Mouse (Mus musculus) adipose tissue, adult 10 weeks (tissue): ENCODE measurements around the gene Gm7792. TPM values are rescaled to one million over a fixed set of nuclear protein-coding genes. Genes with fewer than 3 reads are reported as not detected.

ENCODE experiments used
- polyA plus RNA-seq: library from polyadenylated mRNA; stranded (reverse); fragments of 350-450 nt; fragmentation: Illumina TruSeq; extraction: RNeasy Lipid Tissue Mini Kit (QIAGEN cat#74804); gene quantifications from one replicate; pipeline ENCODE4 v1.2.3, GENCODE M21; 2014; ENCODE audit warnings: low read depth, low replicate concordance

Gene Gm7792
- not detected for polyA plus RNA-seq

GRCm38 (mm10) chr5:93843476-93843875 lies at the start of gene Gm7792:
TSS of gene Gm7792 (plus strand) at chr5:93843776.

Other genes with a start within 250 kb of the Gm7792 start
- not detected for gene C87414, start 172.2 kb upstream of the Gm7792 start, polyA plus RNA-seq
- not detected for gene Gm16429, start 85.3 kb downstream of the Gm7792 start, polyA plus RNA-seq
- not detected for gene BC061212, start 226.8 kb downstream of the Gm7792 start, polyA plus RNA-seq
- gene Gm6351, start 232.6 kb downstream of the Gm7792 start, polyA plus RNA-seq = not detected